Mouse (Mus musculus) lung, adult 2 months (tissue): Measurements from ENCODE around the gene Dhdds. TPM values are rescaled to one million over a fixed set of nuclear protein-coding genes. Genes with fewer than 3 reads are reported as not detected.

Source experiments
- DNase-seq: peaks from one replicate; pipeline ENCODE4 v3.0.0; 2022
- H3K4me1 ChIP-seq: fragments of 200-500 bp; 2 replicates; pipeline ENCODE4 v1.6.1; 2011; ENCODE audit warnings: low read length; ENCODE audit not compliant: control insufficient read depth, insufficient read depth
- H3K4me3 ChIP-seq: fragments of 200-500 bp; replicated peaks from 2 replicates; pipeline ENCODE3; 2011; ENCODE audit warnings: low read depth, mild to moderate bottlenecking, control low read depth, low read length; ENCODE audit errors: extremely low read depth
- CTCF ChIP-seq: fragments of 200-500 bp; IDR thresholded peaks from 2 replicates; pipeline ENCODE4 v1.5.1; 2011; ENCODE audit warnings: mild to moderate bottlenecking, low read length, control low read depth; ENCODE audit not compliant: insufficient read depth
- POLR2A ChIP-seq: fragments of 200-500 bp; IDR thresholded peaks from 2 replicates; pipeline ENCODE4 v1.6.1; 2011; ENCODE audit warnings: low read depth, mild to moderate bottlenecking, control low read depth, low read length, borderline replicate concordance; ENCODE audit errors: extremely low read depth
- WGBS: fragments of 180-500 bp; shearing (Covaris S2); methylation state at CpG from one replicate; pipeline ENCODE4 v1.1.7; 2018; 5-methylcytosine and 5-hydroxymethylcytosine counted together
- polyA plus RNA-seq: library from polyadenylated mRNA; depleted of rRNA; stranded (reverse); fragments of >200 nt; gene quantifications from 2 replicates; pipeline ENCODE4 v1.2.3, GENCODE M21; 2012

The Dhdds gene
- polyA plus RNA-seq, 1 experiment, result 28.4 TPM

DNA sequence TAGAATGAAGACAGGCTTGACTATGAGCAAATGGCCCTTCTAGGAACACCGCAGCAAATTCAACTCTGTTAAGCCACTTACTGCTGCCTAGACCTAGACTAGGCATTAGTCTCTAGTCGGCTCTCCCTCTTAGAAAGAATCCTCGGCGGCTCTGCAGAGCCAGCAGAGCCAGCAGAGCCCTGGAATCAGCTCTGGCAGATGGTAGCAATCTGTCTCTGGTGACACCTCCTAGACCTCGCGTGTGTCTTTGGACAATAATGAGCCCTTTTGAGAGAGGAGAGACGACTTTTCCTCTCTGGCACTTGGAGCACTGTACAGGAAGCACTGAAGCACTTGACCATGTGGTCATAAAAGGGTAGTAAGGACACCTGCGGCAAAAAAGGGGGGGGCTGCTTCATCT is 29.0 kb downstream of the Dhdds start:
- Histone ChIP-seq H3K4me3 (no peak overlapping the region), H3K4me1 (peaks cover 5% of the 10 kb centered on the region; the same call in 1 of the 2 replicates)
- TF ChIP-seq CTCF (no peak), POLR2A (no peak)
- no peak for DNase-seq
- 74% methylated on average over 8 of the region's 8 CpGs for WGBS

DNA sequence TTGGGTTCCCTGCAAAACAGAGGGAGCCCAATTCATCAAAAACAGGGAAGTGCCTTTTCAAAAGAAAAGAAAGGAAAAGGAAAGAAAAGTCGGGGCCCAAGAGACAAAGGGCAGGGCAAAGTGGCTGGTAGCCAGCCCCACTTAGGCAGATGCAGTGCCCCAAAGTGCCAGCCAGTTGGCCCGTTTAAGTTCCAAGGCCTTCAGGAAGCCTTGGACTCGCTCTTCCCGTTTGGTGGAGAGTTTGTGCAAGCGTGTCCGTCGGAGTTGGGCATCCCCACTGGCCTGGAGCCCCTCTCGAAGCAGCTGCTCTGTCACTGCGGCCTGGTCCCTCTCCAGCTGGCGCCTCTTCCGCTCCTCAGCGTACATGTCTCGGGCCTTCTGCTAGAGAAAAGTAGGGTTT is 29.8 kb downstream of the Dhdds start:
- TF ChIP-seq CTCF, result no peak
- no peak for TF ChIP-seq POLR2A

DNA sequence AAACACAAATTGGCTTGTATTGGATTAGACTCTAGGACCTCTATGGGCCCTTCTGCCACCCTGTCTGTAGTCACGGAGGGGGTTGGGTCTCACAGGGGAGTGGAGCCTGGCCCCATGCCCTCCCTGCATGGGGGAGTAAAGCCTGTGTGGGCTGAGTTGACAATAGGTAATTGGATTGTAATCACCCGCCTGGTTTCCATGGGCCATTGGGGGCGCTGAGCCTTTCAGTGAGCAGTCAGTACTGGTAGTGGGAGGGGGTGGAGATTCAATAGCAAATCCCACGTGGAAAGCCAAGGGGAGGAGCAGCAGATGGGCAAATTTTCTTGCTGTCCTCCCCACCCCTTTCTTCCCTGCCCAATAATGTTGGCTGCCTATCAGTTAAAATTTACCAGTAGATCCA is 30.5 kb downstream of the Dhdds start:
- Histone ChIP-seq H3K4me1 (peaks cover 5% of the 10 kb centered on the region; the same call in 1 of the 2 replicates), H3K4me3 (no peak overlapping the region)
- DNase-seq, result no peak
- WGBS, result 52% methylated on average over 4 of the region's 4 CpGs
- TF ChIP-seq CTCF (no peak), POLR2A (no peak)

More for the DNA sequence above, 29.8 kb downstream of the Dhdds start:
- Histone ChIP-seq H3K4me1 (peaks cover 5% of the 10 kb centered on the region; the same call in 1 of the 2 replicates), H3K4me3 (no peak overlapping the region)
- WGBS, result 81% methylated on average over 13 of the region's 13 CpGs
- no peak for DNase-seq

DNA sequence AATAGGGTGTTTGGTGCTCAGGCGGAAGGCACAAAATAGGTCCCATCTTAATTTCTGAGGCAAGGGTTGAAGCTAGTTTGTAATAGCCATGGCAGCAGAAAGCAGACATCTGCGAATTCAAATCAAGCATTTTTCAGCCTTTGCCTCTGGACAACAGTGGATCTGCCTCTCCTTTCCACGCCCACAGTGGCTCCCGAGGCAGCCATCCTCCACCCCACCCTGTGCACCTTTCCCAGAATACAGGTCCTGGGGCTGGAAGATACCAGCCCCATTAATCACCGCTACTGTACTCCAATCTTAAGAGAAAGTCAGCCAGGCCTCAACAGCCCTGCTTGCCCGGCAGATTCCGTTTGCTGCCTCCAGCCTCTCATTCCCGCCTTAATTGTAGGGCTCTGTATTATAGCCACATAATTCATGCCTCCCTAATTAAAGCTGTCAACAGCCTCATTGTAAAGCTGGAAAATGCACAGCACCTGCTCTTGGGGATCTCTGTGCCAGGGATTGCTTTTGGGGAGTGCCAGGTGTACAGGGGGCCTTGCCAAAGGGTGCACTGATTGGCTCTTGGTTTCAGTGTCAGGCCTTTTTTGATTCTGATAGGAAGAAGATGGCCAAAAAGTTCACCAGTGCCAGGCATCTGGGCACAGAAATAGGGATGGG is 31.5 kb downstream of the Dhdds start:
- 71% methylated on average over 8 of the region's 8 CpGs for WGBS
- no peak for TF ChIP-seq CTCF
- DNase-seq, result no peak
- H3K4me1 ChIP-seq, result peaks cover 5% of the 10 kb centered on the region; the same call in 1 of the 2 replicates
- H3K4me3 ChIP-seq, result no peak overlapping the region

DNA sequence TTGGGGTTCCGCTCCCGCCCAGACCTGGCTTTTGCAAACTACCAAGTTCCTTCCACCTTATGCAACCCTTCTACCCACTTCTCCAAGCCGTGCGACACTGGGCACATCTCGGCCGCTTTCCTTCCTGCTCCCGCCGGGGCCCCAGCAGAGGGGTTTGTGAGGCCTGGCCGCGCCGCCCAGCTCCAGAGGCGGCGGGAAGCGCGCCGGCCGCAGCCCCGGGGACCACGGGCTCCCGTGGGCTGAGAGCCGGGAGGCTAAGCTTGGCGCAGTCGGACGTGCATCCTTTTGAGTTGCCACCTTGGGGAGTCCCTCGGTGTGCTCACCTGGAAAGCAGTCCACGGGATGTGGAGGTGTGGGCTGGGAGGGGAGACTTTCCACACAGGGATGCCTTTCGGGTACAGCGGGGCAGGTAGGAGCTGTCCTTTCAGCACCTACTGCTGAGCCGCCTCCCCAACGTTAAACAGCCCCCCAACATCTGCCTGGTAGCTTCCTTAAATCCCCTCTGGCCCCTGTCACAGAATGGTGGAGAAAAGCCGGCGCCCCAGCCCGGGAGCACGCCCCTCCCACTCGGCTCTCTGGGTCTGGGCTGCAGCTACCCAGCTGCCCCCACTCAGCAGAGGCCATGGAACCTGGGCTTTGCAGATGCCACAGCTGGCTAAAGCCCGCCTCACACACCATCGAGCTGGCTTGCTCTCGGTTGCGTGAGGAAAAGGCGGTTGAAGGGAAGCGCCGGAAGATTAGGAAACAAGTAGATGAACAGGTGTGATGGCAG is 32.4 kb downstream of the Dhdds start, which contains the start of gene Hmgn2:
Gene Hmgn2, minus strand, starts transcription at position 501 of the 772 bp plus-strand sequence.
- DNase-seq, result no peak
- Histone ChIP-seq H3K4me1 (peaks cover 5% of the 10 kb centered on the region; the same call in 1 of the 2 replicates), H3K4me3 (peak within 1 kb of the TSS; percentile 79)
- TF ChIP-seq CTCF, result no peak
- peak; percentile 4; the same call in 1 of the 2 replicates for TF ChIP-seq POLR2A
- under 1% methylated on average over 40 of the region's 42 CpGs for WGBS

DNA sequence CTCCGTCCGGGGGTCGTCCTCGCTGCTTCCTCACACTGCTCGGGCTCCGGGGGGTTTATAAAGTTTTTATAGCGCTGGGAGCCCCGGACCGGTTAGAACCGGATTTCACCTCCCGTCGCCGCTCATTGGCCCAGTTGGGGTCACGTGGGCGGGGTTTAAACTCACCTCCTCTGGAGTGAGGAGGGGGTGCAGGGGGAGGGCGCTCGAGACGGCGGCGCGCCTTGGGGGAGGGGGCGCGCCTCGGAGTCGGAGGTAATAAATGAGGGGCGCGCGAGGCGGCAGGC is 32.9 kb downstream of the Dhdds start:
- DNase-seq, result peak; percentile 80
- no peak for TF ChIP-seq CTCF
- no peak; the same call in 1 of the 2 replicates for TF ChIP-seq POLR2A
- Histone ChIP-seq H3K4me1 (peaks cover 5% of the 10 kb centered on the region; the same call in 1 of the 2 replicates), H3K4me3 (peak overlapping the region; percentile 79)
- under 1% methylated on average over 20 of the region's 29 CpGs for WGBS

DNA sequence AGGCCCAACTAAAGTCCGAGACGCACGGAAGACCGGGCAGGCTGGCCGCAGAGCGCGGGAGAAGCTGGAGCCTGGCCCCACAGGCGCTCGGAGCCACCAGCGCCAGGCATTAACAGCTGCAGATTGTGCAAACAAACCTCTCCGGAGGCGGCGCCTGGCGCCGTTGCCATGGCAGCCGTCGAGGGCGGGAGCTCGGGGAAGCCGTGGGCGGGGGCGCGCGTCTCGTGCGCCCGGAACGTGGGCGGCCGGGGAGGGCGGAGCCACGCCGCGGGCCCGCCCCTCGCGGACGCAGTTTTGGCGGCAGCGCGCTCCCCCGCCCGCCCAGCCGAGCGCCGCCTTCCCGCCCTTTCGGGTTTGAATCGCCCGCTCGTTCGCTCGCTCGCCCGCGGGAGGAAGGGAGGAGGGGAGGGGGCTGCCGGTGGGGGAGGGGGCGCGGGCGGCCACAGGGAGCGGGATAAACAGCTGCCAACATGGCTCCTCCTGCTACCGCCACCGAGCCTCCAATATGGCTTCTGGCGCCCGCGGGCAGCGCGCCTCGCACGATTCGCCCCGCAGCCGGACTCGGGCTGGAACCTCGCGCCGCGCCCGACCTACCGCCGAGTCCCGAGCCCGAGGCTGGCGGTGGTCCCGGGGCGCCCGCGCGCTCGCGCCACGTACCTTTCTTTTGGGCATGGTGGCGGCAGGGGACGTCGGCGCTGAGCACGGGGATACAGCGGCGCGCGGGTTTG is 33.4 kb downstream of the Dhdds start:
- peak; percentile 97 for DNase-seq
- Histone ChIP-seq H3K4me3 (peak overlapping the region; percentile 79), H3K4me1 (peaks cover 5% of the 10 kb centered on the region; the same call in 1 of the 2 replicates)
- under 1% methylated on average over 81 of the region's 101 CpGs for WGBS
- peak; percentile 53; the same call in 1 of the 2 replicates for TF ChIP-seq POLR2A
- no peak for TF ChIP-seq CTCF

DNA sequence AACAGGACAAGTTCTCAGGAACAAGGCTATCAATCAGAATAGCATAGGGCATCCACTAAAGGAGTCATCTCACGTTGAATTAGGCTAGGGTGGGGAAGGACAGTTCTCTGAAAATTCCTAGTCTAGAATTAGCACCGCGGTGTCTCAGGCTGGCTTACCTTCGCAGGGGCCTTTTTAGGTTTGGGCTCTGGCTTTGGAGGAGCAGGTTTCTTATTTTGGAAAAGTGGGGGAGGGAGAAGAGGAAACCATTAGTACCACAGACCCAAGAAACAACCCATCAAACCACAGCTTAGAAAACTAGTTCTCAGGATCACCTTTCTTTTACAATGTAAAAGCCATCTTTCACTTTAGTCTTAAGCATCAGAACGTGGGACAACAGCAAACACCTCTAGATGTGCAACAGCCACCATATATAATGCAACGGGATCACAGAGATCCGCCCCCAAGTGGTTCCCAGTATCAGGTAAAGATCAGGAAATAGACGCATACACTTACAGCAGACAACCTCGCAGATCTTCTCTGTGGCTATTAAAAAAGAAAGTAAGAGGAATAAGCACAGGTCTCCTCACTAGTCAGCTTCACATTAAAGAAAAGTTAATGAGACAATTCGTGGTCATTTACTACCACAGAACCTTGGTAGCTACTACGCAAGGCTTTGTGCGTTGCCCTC is 34.3 kb downstream of the Dhdds start:
- H3K4me3 ChIP-seq, result peak overlapping the region; percentile 72
- no peak for TF ChIP-seq POLR2A
- TF ChIP-seq CTCF, result no peak
- peaks cover 5% of the 10 kb centered on the region; the same call in 1 of the 2 replicates for H3K4me1 ChIP-seq
- WGBS, result 32% methylated on average over 12 of the region's 12 CpGs
- no peak for DNase-seq

DNA sequence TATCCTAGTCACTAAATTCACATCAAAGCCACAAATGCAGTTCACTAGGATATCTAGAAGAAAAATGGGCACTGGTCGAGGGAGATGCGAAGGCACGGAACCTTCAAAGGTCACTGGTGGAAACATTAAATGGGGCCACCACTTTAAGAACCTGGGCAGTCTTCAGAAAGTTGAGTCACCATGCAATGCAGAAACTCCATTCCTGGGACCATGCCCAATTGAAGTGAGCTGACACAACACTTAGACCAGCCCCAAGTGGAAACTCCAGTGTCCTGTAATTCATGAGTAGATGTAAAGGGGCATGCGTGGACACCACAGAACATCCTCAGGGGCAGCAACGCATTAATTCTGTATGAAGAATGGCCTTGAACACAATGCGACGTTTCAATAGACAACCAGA is 38.2 kb downstream of the Dhdds start:
- DNase-seq, result no peak
- Histone ChIP-seq H3K4me3 (no peak overlapping the region), H3K4me1 (no peaks in the 10 kb centered on the region)
- 78% methylated on average over 7 of the region's 7 CpGs for WGBS
- TF ChIP-seq POLR2A (no peak), CTCF (no peak)
